Mouse (Mus musculus): ENCODE measurements around the gene Pde4dip.

The Pde4dip gene

GRCm38 (mm10) chr3:97900516-97901490, 12.3 kb upstream of the Pde4dip start, which contains the start of gene Sec22b:
Sec22b (plus strand) TSS chr3:97901190.
- DNase-seq: peak; percentile 92 to 93

GRCm38 (mm10) chr3:97898381-97898780, 9.9 kb upstream of the Pde4dip start:
- DNase-seq: no peak

- peak; percentile 70 to 81 for DNase-seq
Observed at GRCm38 (mm10) chr3:97894695-97895094, 6.2 kb upstream of the Pde4dip start.

GRCm38 (mm10) chr3:97890205-97890604, 1.7 kb upstream of the Pde4dip start:
- DNase-seq: no peak

- peak; percentile 61 to 69 for DNase-seq
Observed at GRCm38 (mm10) chr3:97887785-97888167, 731 bp downstream of the Pde4dip start.

GRCm38 (mm10) chr3:97881576-97881975, 6.9 kb downstream of the Pde4dip start:
- DNase-seq: no peak

GRCm38 (mm10) chr3:97879222-97879621, 9.3 kb downstream of the Pde4dip start:
- DNase-seq: peak; percentile 85 to 89

GRCm38 (mm10) chr3:97876259-97876658, 12.2 kb downstream of the Pde4dip start:
- no peak for DNase-seq

GRCm38 (mm10) chr3:97874777-97875176, 13.7 kb downstream of the Pde4dip start:
- no peak for DNase-seq

GRCm38 (mm10) chr3:97869730-97870129, 18.8 kb downstream of the Pde4dip start:
- no peak for DNase-seq

GRCm38 (mm10) chr3:97868733-97869132, 19.8 kb downstream of the Pde4dip start:
- no peak for DNase-seq

- peak; percentile 65 to 78 for DNase-seq
Observed at GRCm38 (mm10) chr3:97868024-97868689, 20.4 kb downstream of the Pde4dip start.

- peak; percentile 40 to 50 for DNase-seq
Observed at GRCm38 (mm10) chr3:97867221-97868023, 21.1 kb downstream of the Pde4dip start.

- no peak for DNase-seq
Observed at GRCm38 (mm10) chr3:97866696-97867095, 21.8 kb downstream of the Pde4dip start.

- DNase-seq: no peak
Observed at GRCm38 (mm10) chr3:97860820-97861451, 27.6 kb downstream of the Pde4dip start.

GRCm38 (mm10) chr3:97859400-97859799, 29.1 kb downstream of the Pde4dip start:
- no peak for DNase-seq

GRCm38 (mm10) chr3:97854575-97855384, 33.7 kb downstream of the Pde4dip start:
- DNase-seq: peak; percentile 57 to 65

- no peak for DNase-seq
Observed at GRCm38 (mm10) chr3:97851803-97852202, 36.7 kb downstream of the Pde4dip start.

GRCm38 (mm10) chr3:97847626-97848025, 40.9 kb downstream of the Pde4dip start:
- DNase-seq: no peak

GRCm38 (mm10) chr3:97846448-97846847, 42.1 kb downstream of the Pde4dip start:
- DNase-seq: no peak

GRCm38 (mm10) chr3:97844821-97845201, 43.7 kb downstream of the Pde4dip start:
- DNase-seq: no peak
